Mouse (Mus musculus): ENCODE results near the gene Prkcb. TPM values are rescaled to one million over a fixed set of nuclear protein-coding genes. Genes with fewer than 3 reads are reported as not detected.

The Prkcb gene
- total RNA-seq, 2 experiments from 2014 or later: 18.3 to 33.6 TPM

- no peak for ATAC-seq (replicated peaks; ENCODE audit: low FRiP score, poor library complexity, severe bottlenecking)
Observed at GRCm38 (mm10) chr7:122316681-122317080, 28.1 kb downstream of the Prkcb start.

GRCm38 (mm10) chr7:122317485-122317884 lies 28.9 kb downstream of the Prkcb start:
- no peak for ATAC-seq (replicated peaks; ENCODE audit: low FRiP score, poor library complexity, severe bottlenecking)

- ATAC-seq (replicated peaks; ENCODE audit: low FRiP score, poor library complexity, severe bottlenecking): no peak
Observed at GRCm38 (mm10) chr7:122319566-122319965, 31.0 kb downstream of the Prkcb start.

GRCm38 (mm10) chr7:122320843-122321544 lies 32.4 kb downstream of the Prkcb start:
- no peak for ATAC-seq (replicated peaks; ENCODE audit: low FRiP score, poor library complexity, severe bottlenecking)

GRCm38 (mm10) chr7:122322038-122322690 lies 33.6 kb downstream of the Prkcb start:
- no peak for ATAC-seq (replicated peaks; ENCODE audit: low FRiP score, poor library complexity, severe bottlenecking)

- no peak for ATAC-seq (replicated peaks; ENCODE audit: low FRiP score, poor library complexity, severe bottlenecking)
Observed at GRCm38 (mm10) chr7:122327942-122328341, 39.4 kb downstream of the Prkcb start.

- ATAC-seq (replicated peaks; ENCODE audit: low FRiP score, poor library complexity, severe bottlenecking): no peak
Observed at GRCm38 (mm10) chr7:122328466-122328865, 39.9 kb downstream of the Prkcb start.

- ATAC-seq (replicated peaks; ENCODE audit: low FRiP score, poor library complexity, severe bottlenecking): no peak
Observed at GRCm38 (mm10) chr7:122329588-122329987, 41.0 kb downstream of the Prkcb start.

- no peak for ATAC-seq (replicated peaks; ENCODE audit: low FRiP score, poor library complexity, severe bottlenecking)
Observed at GRCm38 (mm10) chr7:122333686-122334085, 45.1 kb downstream of the Prkcb start.

GRCm38 (mm10) chr7:122337302-122337701 lies 48.8 kb downstream of the Prkcb start:
- ATAC-seq (replicated peaks; ENCODE audit: low FRiP score, poor library complexity, severe bottlenecking): no peak

- ATAC-seq (replicated peaks; ENCODE audit: low FRiP score, poor library complexity, severe bottlenecking): no peak
Observed at GRCm38 (mm10) chr7:122338055-122338454, 49.5 kb downstream of the Prkcb start.

GRCm38 (mm10) chr7:122339476-122339875 lies 50.9 kb downstream of the Prkcb start:
- ATAC-seq (replicated peaks; ENCODE audit: low FRiP score, poor library complexity, severe bottlenecking): no peak

- ATAC-seq (replicated peaks; ENCODE audit: low FRiP score, poor library complexity, severe bottlenecking): no peak
Observed at GRCm38 (mm10) chr7:122341813-122342212, 53.3 kb downstream of the Prkcb start.

GRCm38 (mm10) chr7:122344656-122345055 lies 56.1 kb downstream of the Prkcb start:
- ATAC-seq (replicated peaks; ENCODE audit: low FRiP score, poor library complexity, severe bottlenecking): no peak

- no peak for ATAC-seq (replicated peaks; ENCODE audit: low FRiP score, poor library complexity, severe bottlenecking)
Observed at GRCm38 (mm10) chr7:122346251-122347242, 58.0 kb downstream of the Prkcb start.

- no peak for ATAC-seq (replicated peaks; ENCODE audit: low FRiP score, poor library complexity, severe bottlenecking)
Observed at GRCm38 (mm10) chr7:122347433-122347832, 58.9 kb downstream of the Prkcb start.

GRCm38 (mm10) chr7:122349961-122350360 lies 61.4 kb downstream of the Prkcb start:
- ATAC-seq (replicated peaks; ENCODE audit: low FRiP score, poor library complexity, severe bottlenecking): no peak

GRCm38 (mm10) chr7:122350741-122351140 lies 62.2 kb downstream of the Prkcb start:
- no peak for ATAC-seq (replicated peaks; ENCODE audit: low FRiP score, poor library complexity, severe bottlenecking)

GRCm38 (mm10) chr7:122351816-122352215 lies 63.3 kb downstream of the Prkcb start:
- ATAC-seq (replicated peaks; ENCODE audit: low FRiP score, poor library complexity, severe bottlenecking): no peak

GRCm38 (mm10) chr7:122352566-122353277 lies 64.2 kb downstream of the Prkcb start:
- no peak for ATAC-seq (replicated peaks; ENCODE audit: low FRiP score, poor library complexity, severe bottlenecking)

Data from erythroblast, adult 5-6 weeks (primary cell).